Mouse (Mus musculus) MEL (cell line): ENCODE measurements around the gene Ptprf. TPM values are rescaled to one million over a fixed set of nuclear protein-coding genes. Genes with fewer than 3 reads are reported as not detected.
A peak's percentile ranks its signal among the peaks of the same experiment; 100 is the strongest.

Experiments used
- DNase-seq: peaks from one replicate; pipeline ENCODE4 v3.0.0; 2011; ENCODE audit warnings: low read depth, low spot score
- H3K27ac ChIP-seq: 2 replicates; pipeline ENCODE4 v1.5.1; 2012; ENCODE audit warnings: low read depth, mild to moderate bottlenecking, control low read depth, low read length, moderate library complexity; ENCODE audit not compliant: control insufficient read depth
- H3K27me3 ChIP-seq, 2 experiments: fragments of 150-350 bp in 1 of 2; sonication (generic) in 1 of 2; 2 replicates each; pipeline ENCODE4 v1.6.1; 2012; ENCODE audit warnings: low read length in 2 of 2, mild to moderate bottlenecking in 2 of 2, improper control_type of control experiment in 1 of 2, moderate library complexity in 1 of 2; ENCODE audit not compliant: insufficient read depth in 2 of 2, control insufficient read depth in 1 of 2
- H3K36me3 ChIP-seq, 2 experiments: 2 replicates each; pipeline ENCODE4 v1.6.1; 2012 to 2014; ENCODE audit warnings: low read length in 2 of 2, improper control_type of control experiment in 1 of 2, inconsistent platforms in 1 of 2, mild to moderate bottlenecking in 1 of 2; ENCODE audit not compliant: insufficient read depth in 2 of 2, control insufficient read depth in 1 of 2
- H3K4me1 ChIP-seq, 2 experiments: fragments of 150-350 bp in 1 of 2; sonication (generic) in 1 of 2; 2 replicates each; pipeline ENCODE4 v1.6.1; 2012; ENCODE audit warnings: low read length in 2 of 2, improper control_type of control experiment in 1 of 2, mild to moderate bottlenecking in 1 of 2; ENCODE audit not compliant: insufficient read depth in 2 of 2, control insufficient read depth in 1 of 2
- H3K4me3 ChIP-seq, 2 experiments: fragments of 150-350 bp in 1 of 2; sonication (generic) in 1 of 2; 2 replicates each; pipeline ENCODE4 v1.5.1; 2012; ENCODE audit warnings: low read depth in 2 of 2, low read length in 2 of 2, mild to moderate bottlenecking in 2 of 2, moderate library complexity in 2 of 2, control low read depth in 1 of 2, improper control_type of control experiment in 1 of 2; ENCODE audit not compliant: control insufficient read depth in 1 of 2, insufficient read depth in 1 of 2
- H3K79me2 ChIP-seq: 2 replicates; pipeline ENCODE4 v1.6.1; 2012; ENCODE audit warnings: mild to moderate bottlenecking, low read length, moderate library complexity; ENCODE audit not compliant: control insufficient read depth, poor library complexity, insufficient read depth
- H3K9ac ChIP-seq: 2 replicates; pipeline ENCODE4 v1.6.1; 2012; ENCODE audit warnings: low read depth, mild to moderate bottlenecking, control low read depth, low read length, moderate library complexity; ENCODE audit not compliant: control insufficient read depth, poor library complexity, severe bottlenecking
- H3K9me3 ChIP-seq: fragments of 150-350 bp; sonication (generic); replicated peaks from 2 replicates; pipeline ENCODE4 v1.6.1; 2012; ENCODE audit warnings: mild to moderate bottlenecking, low read length, improper control_type of control experiment, moderate library complexity; ENCODE audit not compliant: insufficient read depth
- BHLHE40 ChIP-seq: IDR thresholded peaks from 2 replicates; pipeline ENCODE4 v1.6.1; 2012; ENCODE audit warnings: low read depth, mild to moderate bottlenecking, inconsistent platforms, low read length, improper control_type of control experiment, borderline replicate concordance
- CHD1 ChIP-seq: IDR thresholded peaks from 2 replicates; pipeline ENCODE4 v1.6.1; 2012; ENCODE audit warnings: low read depth, mild to moderate bottlenecking, inconsistent platforms, low read length, improper control_type of control experiment
- CTCF ChIP-seq, 3 experiments: IDR thresholded peaks in 2 of 3; conservative IDR thresholded peaks in 1 of 3; 2 replicates each; pipeline ENCODE4 v1.5.1; 2011 to 2012; ENCODE audit warnings: low read length in 3 of 3, low read depth in 2 of 3, mild to moderate bottlenecking in 2 of 3, improper control_type of control experiment in 1 of 3, inconsistent platforms in 1 of 3, mixed read lengths in 1 of 3, moderate library complexity in 1 of 3; ENCODE audit not compliant: control insufficient read depth in 1 of 3, insufficient read depth in 1 of 3, poor library complexity in 1 of 3, severe bottlenecking in 1 of 3
- EP300 ChIP-seq, 2 experiments: IDR thresholded peaks; 2 replicates each; pipeline ENCODE4 v1.6.1; 2011; ENCODE audit warnings: improper control_type of control experiment in 2 of 2, low read length in 2 of 2, low read depth in 1 of 2, mild to moderate bottlenecking in 1 of 2
- ETS1 ChIP-seq: IDR thresholded peaks from 2 replicates; pipeline ENCODE4 v1.6.1; 2012; ENCODE audit warnings: low read depth, mild to moderate bottlenecking, inconsistent platforms, low read length, improper control_type of control experiment, moderate library complexity
- GABPA ChIP-seq: IDR thresholded peaks from 2 replicates; pipeline ENCODE4 v1.6.1; 2012; ENCODE audit warnings: low read depth, mild to moderate bottlenecking, inconsistent platforms, low read length, improper control_type of control experiment, moderate library complexity
- HCFC1 ChIP-seq: IDR thresholded peaks from 2 replicates; pipeline ENCODE4 v1.6.1; 2012; ENCODE audit warnings: low read depth, mild to moderate bottlenecking, inconsistent platforms, low read length, improper control_type of control experiment, moderate library complexity
- KAT2A ChIP-seq: conservative IDR thresholded peaks from 2 replicates; pipeline ENCODE4 v1.6.1; 2012; ENCODE audit warnings: low read depth, low read length, improper control_type of control experiment, inconsistent platforms
- MAX ChIP-seq: IDR thresholded peaks from 2 replicates; pipeline ENCODE4 v1.6.1; 2011; ENCODE audit warnings: low read length, improper control_type of control experiment
- MAZ ChIP-seq: IDR thresholded peaks from 2 replicates; pipeline ENCODE4 v1.6.1; 2012; ENCODE audit warnings: low read depth, mild to moderate bottlenecking, inconsistent platforms, low read length, improper control_type of control experiment
- MEF2A ChIP-seq: IDR thresholded peaks from 2 replicates; pipeline ENCODE4 v1.6.1; 2014; ENCODE audit warnings: low read depth, mild to moderate bottlenecking, inconsistent platforms, low read length, improper control_type of control experiment; ENCODE audit not compliant: poor library complexity, insufficient replicate concordance, severe bottlenecking; ENCODE audit errors: extremely low read depth
- MYB ChIP-seq: IDR thresholded peaks from 2 replicates; pipeline ENCODE4 v1.6.1; 2011; ENCODE audit warnings: mild to moderate bottlenecking, low read depth, low read length, improper control_type of control experiment
- MYC ChIP-seq: IDR thresholded peaks from 2 replicates; pipeline ENCODE4 v1.6.1; 2011; ENCODE audit warnings: low read depth, mild to moderate bottlenecking, low read length, improper control_type of control experiment, moderate library complexity
- POLR2A ChIP-seq, 2 experiments: IDR thresholded peaks; 2 replicates each; pipeline ENCODE4 v1.6.1; 2011 to 2012; ENCODE audit warnings: low read length in 2 of 2, mild to moderate bottlenecking in 2 of 2, control low read depth in 1 of 2, improper control_type of control experiment in 1 of 2, low read depth in 1 of 2, moderate library complexity in 1 of 2; ENCODE audit not compliant: control insufficient read depth in 1 of 2, insufficient read depth in 1 of 2, poor library complexity in 1 of 2
- POLR2AphosphoS5 ChIP-seq: IDR thresholded peaks from 2 replicates; pipeline ENCODE4 v1.6.1; 2012; ENCODE audit warnings: low read depth, borderline replicate concordance, mild to moderate bottlenecking, inconsistent platforms, low read length, moderate library complexity, mixed read lengths
- SIN3A ChIP-seq: IDR thresholded peaks from 2 replicates; pipeline ENCODE4 v1.6.1; 2012; ENCODE audit warnings: low read length, improper control_type of control experiment, inconsistent platforms
- TCF12 ChIP-seq: IDR thresholded peaks from 2 replicates; pipeline ENCODE4 v1.6.1; 2014; ENCODE audit warnings: low read depth, mild to moderate bottlenecking, inconsistent platforms, low read length, improper control_type of control experiment, moderate library complexity
- UBTF ChIP-seq: IDR thresholded peaks from 2 replicates; pipeline ENCODE4 v1.6.1; 2012; ENCODE audit warnings: low read depth, mild to moderate bottlenecking, inconsistent platforms, low read length, improper control_type of control experiment, moderate library complexity, borderline replicate concordance; ENCODE audit not compliant: insufficient read depth
- USF2 ChIP-seq, 2 experiments: IDR thresholded peaks; 2 replicates each; pipeline ENCODE4 v1.6.1; 2011 to 2012; ENCODE audit warnings: improper control_type of control experiment in 2 of 2, low read length in 2 of 2, borderline replicate concordance in 1 of 2, inconsistent platforms in 1 of 2, low read depth in 1 of 2, mild to moderate bottlenecking in 1 of 2; ENCODE audit not compliant: insufficient read depth in 1 of 2
- ZC3H11A ChIP-seq: IDR thresholded peaks from 2 replicates; pipeline ENCODE4 v1.6.1; 2012; ENCODE audit warnings: low read depth, mild to moderate bottlenecking, inconsistent platforms, low read length, improper control_type of control experiment
- ZMIZ1 ChIP-seq: IDR thresholded peaks from 2 replicates; pipeline ENCODE4 v1.6.1; 2012; ENCODE audit warnings: low read depth, mild to moderate bottlenecking, inconsistent platforms, low read length, improper control_type of control experiment, moderate library complexity
- ZNF384 ChIP-seq: IDR thresholded peaks from 2 replicates; pipeline ENCODE4 v1.6.1; 2012; ENCODE audit warnings: low read depth, mild to moderate bottlenecking, inconsistent platforms, low read length, improper control_type of control experiment
- polyA plus RNA-seq, 2 experiments: library from polyadenylated mRNA; stranded (reverse) in 1 of 2; unstranded in 1 of 2; fragments of >175 nt in 1 of 2; fragments of >200 nt in 1 of 2; gene quantifications; 2 replicates each; pipeline versions ENCODE4 v1.2.1 to v1.2.4; 2012; ENCODE audit warnings: low replicate concordance in 2 of 2, low read depth in 1 of 2; ENCODE audit not compliant: insufficient read length in 2 of 2, insufficient read depth in 1 of 2, missing spikeins in 1 of 2
- total RNA-seq: library from RNA; depleted of rRNA; stranded (reverse); fragments of 300-350 nt; gene quantifications from 2 replicates; pipeline ENCODE4 v1.2.3, GENCODE M21; 2012

Gene Ptprf
- total and polyA plus RNA-seq, 3 experiments = 0.04 TPM; not detected in 2

DNA sequence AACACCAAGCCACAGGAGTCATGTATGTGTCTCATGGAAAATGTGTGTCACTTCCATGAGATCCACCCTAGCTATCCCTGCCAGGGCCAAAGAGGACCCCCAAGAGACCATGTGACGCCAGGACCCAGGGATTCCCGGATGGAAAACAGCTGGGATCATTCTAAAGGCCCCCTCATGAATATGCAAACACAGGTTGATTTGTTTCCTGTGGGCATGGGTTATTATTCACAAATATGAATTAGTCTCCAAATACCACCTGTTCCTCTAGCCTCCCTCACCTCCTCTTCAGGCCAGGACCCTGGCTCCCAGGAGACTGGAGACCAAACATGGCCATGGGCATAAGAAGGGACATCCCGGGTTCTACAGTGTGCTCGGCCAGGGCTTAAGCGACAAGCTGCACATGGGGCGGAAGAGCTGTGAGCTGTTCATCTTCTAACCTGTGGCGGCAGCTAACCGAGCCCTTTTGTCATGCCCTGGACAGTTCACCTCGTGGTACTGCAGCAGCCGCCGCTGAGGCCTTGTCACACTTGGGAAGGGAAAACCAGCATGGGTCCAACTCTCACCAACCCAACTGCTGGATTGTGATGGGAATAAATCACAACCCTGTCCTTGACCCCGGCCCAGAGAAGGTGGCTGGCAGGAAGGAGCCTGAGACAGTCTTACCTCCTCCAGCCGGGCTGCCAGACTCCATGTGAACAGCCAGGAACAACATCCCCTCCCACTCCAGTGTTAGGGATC, 9.6 kb downstream of the Ptprf start:
- no peak for DNase-seq
- H3K36me3 ChIP-seq = no peaks in the 10 kb centered on the region
- TF ChIP-seq ETS1 = no peak
- no peak for TF ChIP-seq SIN3A
- TF ChIP-seq EP300 (IDR thresholded peaks at IDR 0.05; ENCODE audit: low read depth in 1 of 2, low read length in 2 of 2) = no peak
- TF ChIP-seq MYB = no peak
- TF ChIP-seq ZMIZ1 = no peak
- no peak overlapping the region for H3K27ac ChIP-seq
- no peak overlapping the region for H3K4me3 ChIP-seq
- no peak overlapping the region for H3K9ac ChIP-seq
- no peaks in the 10 kb centered on the region for H3K79me2 ChIP-seq
- H3K27me3 ChIP-seq = peaks cover 0 to 3% of the 10 kb centered on the region in 2 experiments; a peak in 2 of 4 replicates
- H3K4me1 ChIP-seq = no peaks in the 10 kb centered on the region
- H3K9me3 ChIP-seq = no peaks in the 10 kb centered on the region

DNA sequence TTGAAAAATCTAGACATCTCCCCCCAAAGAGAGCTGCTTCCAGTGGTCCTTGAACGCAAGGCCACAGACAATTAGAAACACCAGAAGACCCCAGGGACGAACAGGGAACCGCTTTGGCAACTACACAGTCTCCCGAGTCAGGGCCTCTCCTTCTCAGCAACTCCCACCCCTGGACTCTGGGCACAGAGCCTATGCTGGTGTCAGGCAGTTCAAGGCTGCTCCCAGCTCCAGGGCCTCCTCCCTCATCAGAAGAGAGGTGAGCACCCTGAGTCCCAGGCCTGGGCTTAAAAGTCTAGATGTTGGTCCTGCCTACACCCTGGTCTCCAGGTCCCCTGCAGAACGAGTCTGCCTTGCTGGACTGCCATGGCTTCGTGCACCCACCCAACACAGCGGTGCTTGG, 10.7 kb downstream of the Ptprf start:
- Histone ChIP-seq H3K27ac (no peak overlapping the region), H3K9me3 (no peaks in the 10 kb centered on the region), H3K36me3 (no peaks in the 10 kb centered on the region), H3K79me2 (no peaks in the 10 kb centered on the region), H3K4me3 (no peak overlapping the region), H3K9ac (no peak overlapping the region), H3K4me1 (no peaks in the 10 kb centered on the region; a peak in 1 of 4 replicates), H3K27me3 (peaks cover 0 to 2% of the 10 kb centered on the region in 2 experiments; a peak in 2 of 4 replicates)
- TF ChIP-seq SIN3A (no peak), CHD1 (no peak), GABPA (no peak), ZMIZ1 (no peak), ZNF384 (no peak), MAZ (no peak), MAX (no peak), MYB (no peak), POLR2AphosphoS5 (no peak)
- DNase-seq = no peak

DNA sequence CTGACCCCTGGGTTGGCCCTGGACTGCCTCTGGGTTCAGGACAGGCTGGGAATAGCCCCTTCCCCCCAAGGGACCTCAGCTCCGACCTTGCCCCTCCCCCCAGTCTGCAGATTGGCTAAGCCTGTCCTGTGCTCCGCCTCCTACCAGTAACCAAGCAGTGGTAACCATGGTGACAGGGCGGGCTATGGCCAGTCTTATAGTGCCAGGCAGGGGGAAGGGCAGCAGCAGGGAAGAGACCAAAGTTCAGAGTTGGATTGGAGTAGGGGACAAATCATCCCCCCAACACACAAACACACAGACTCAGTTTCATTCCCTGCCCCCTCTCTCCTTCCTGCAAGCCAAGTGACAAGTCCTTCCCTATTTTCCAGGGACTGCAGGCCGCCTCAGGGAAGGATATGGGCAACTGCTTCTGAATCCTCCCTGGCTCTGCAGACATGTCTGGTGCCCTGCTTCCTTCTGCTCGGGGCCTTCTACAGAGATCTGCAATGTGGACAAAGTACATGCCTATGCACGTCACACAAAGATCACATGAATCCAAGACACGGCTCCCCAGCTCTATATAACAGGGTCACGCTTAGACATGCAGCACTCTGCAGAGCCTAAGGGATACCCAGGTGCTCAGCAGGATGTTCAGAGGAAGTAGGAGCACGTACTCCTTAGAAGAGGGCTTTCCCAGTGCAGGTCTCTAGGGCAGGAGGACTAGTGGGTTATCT, 14.5 kb downstream of the Ptprf start:
- H3K27me3 ChIP-seq = no peaks in the 10 kb centered on the region; a peak in 1 of 4 replicates
- no peaks in the 10 kb centered on the region; a peak in 1 of 4 replicates for H3K4me1 ChIP-seq
- H3K36me3 ChIP-seq = no peaks in the 10 kb centered on the region
- H3K9me3 ChIP-seq = no peaks in the 10 kb centered on the region
- no peak overlapping the region for H3K27ac ChIP-seq
- H3K79me2 ChIP-seq = no peaks in the 10 kb centered on the region
- peak; percentile 46 for DNase-seq
- no peak overlapping the region for H3K9ac ChIP-seq
- H3K4me3 ChIP-seq = no peak overlapping the region
- TF ChIP-seq ZC3H11A = no peak
- no peak for TF ChIP-seq UBTF
- TF ChIP-seq ZMIZ1 = no peak
- TF ChIP-seq BHLHE40 = no peak
- no peak for TF ChIP-seq POLR2A (IDR thresholded peaks at IDR 0.05; ENCODE audit: control insufficient read depth in 1 of 2, insufficient read depth in 1 of 2, low read depth in 1 of 2, low read length in 2 of 2, poor library complexity in 1 of 2)
- TF ChIP-seq CTCF (IDR thresholded peaks at IDR 0.05 in 2 of 3, conservative IDR thresholded peaks at IDR 0.05 in 1 of 3; ENCODE audit: control insufficient read depth in 1 of 3, insufficient read depth in 1 of 3, low read depth in 2 of 3, low read length in 3 of 3, poor library complexity in 1 of 3, severe bottlenecking in 1 of 3) = no peak
- TF ChIP-seq MYC = no peak
- TF ChIP-seq KAT2A = no peak
- TF ChIP-seq USF2 (IDR thresholded peaks at IDR 0.05; ENCODE audit: borderline replicate concordance in 1 of 2, insufficient read depth in 1 of 2, low read depth in 1 of 2, low read length in 2 of 2) = no peak
- no peak for TF ChIP-seq HCFC1
- TF ChIP-seq MYB = no peak
- no peak for TF ChIP-seq POLR2AphosphoS5
- TF ChIP-seq EP300 (IDR thresholded peaks at IDR 0.05; ENCODE audit: low read depth in 1 of 2, low read length in 2 of 2) = no peak
- no peak for TF ChIP-seq SIN3A
- TF ChIP-seq TCF12 = no peak
- no peak for TF ChIP-seq MEF2A
- no peak for TF ChIP-seq CHD1
